Comparison of ENCODE assay signal across 30 mouse cellular contexts in genomic region chr2:54442734-54443500, GRCm38 (mm10). TPM values are rescaled to one million over a fixed set of nuclear protein-coding genes. Genes with fewer than 3 reads are reported as not detected.
DNase-seq lines count a peak whose midpoint lies in the region.
"Had no signal": no experiment of that assay in that cellular context is flagged by ENCODE, and none has a peak within 500 bp of the region (broad histone marks: within the 10 kb centered on the region; RNA-seq: fewer than 3 reads in every experiment).

No protein-coding gene starts in this region.

- H3K4me1 ChIP-seq in limb, embryonic 10.5 days: no peaks in the 10 kb centered on the region
- H3K4me1 ChIP-seq: embryonic facial prominence, embryonic 12.5 days; heart, embryonic 15.5 days; intestine, embryonic 15.5 days; limb, embryonic 12.5 days; liver, embryonic 12.5 days; midbrain, embryonic 10.5 days had no signal

- H3K4me3 ChIP-seq in limb, embryonic 10.5 days: no peak overlapping the region
- H3K4me3 ChIP-seq: embryonic facial prominence, embryonic 12.5 days; erythroblast, embryonic 14.5 days; forebrain, embryonic 12.5 days; heart, embryonic 15.5 days; hindbrain, embryonic 15.5 days; intestine, embryonic 15.5 days; layer of hippocampus, adult 2 months; limb, embryonic 12.5 days; liver, embryonic 12.5 days; midbrain, embryonic 10.5 days; myocyte; neural tube, embryonic 13.5 days had no signal

- H3K27ac ChIP-seq in limb, embryonic 10.5 days: no peak overlapping the region
- H3K27ac ChIP-seq: embryonic facial prominence, embryonic 12.5 days; forebrain, embryonic 12.5 days; heart, embryonic 15.5 days; hindbrain, embryonic 15.5 days; intestine, embryonic 15.5 days; layer of hippocampus, adult 2 months; limb, embryonic 12.5 days; liver, embryonic 12.5 days; midbrain, embryonic 10.5 days; neural tube, embryonic 13.5 days; stomach, postnatal 0 days had no signal

- no peaks in the 10 kb centered on the region for H3K9me3 ChIP-seq in limb, embryonic 10.5 days (replicated peaks)
- H3K9me3 ChIP-seq: embryonic facial prominence, embryonic 12.5 days; forebrain, embryonic 12.5 days; G1E; heart, embryonic 15.5 days; hindbrain, embryonic 15.5 days; intestine, embryonic 15.5 days; limb, embryonic 12.5 days; liver, embryonic 12.5 days; midbrain, embryonic 10.5 days; neural tube, embryonic 13.5 days had no signal

- WGBS in limb, embryonic 10.5 days: 91% methylated on average over 9 of the region's 9 CpGs

- H3K27me3 ChIP-seq in limb, embryonic 10.5 days (ENCODE audit: low read depth, poor library complexity, severe bottlenecking): peaks cover 15% of the 10 kb centered on the region
- H3K27me3 ChIP-seq: CH12.LX; hindbrain, embryonic 15.5 days had no signal

- peak; percentile 34 for DNase-seq in 3134 (ENCODE audit: extremely low read depth, insufficient read length, low spot score)
- peak; percentile 94 for DNase-seq in brain, adult 2 months (ENCODE audit: low read depth, low spot score)
- peak; percentile 72 for DNase-seq in cerebellum, adult 8-10 months
- DNase-seq in cerebellum, postnatal 36 days: peak; percentile 67 to 72
- no peak for DNase-seq in thymus, postnatal 4 days
- DNase-seq in spleen, postnatal 4 days (ENCODE audit: low spot score in 2 of 2): no peak
- no peak for DNase-seq in limb, embryonic 10.5 days (ENCODE audit: low spot score)
- DNase-seq: adrenal gland, postnatal 10 days; B cell, adult 2 months; heart, postnatal 4 days; kidney, postnatal 25 days; layer of hippocampus, postnatal 36 days; lung, adult 18-20 months; lung, postnatal 10 days; thymus, adult 2 months had no signal

- H3K36me3 ChIP-seq in limb, embryonic 10.5 days: no peaks in the 10 kb centered on the region
- H3K36me3 ChIP-seq: embryonic facial prominence, embryonic 12.5 days; forebrain, embryonic 12.5 days; G1E; heart, embryonic 15.5 days; hindbrain, embryonic 15.5 days; intestine, embryonic 15.5 days; limb, embryonic 12.5 days; liver, embryonic 12.5 days; midbrain, embryonic 10.5 days; neural tube, embryonic 13.5 days had no signal

RNA-seq across cellular contexts. Expression of gene Galnt13, which starts 6.8 kb away (rescaled TPM):
- 0.35 and 0.73 TPM in 2 replicates for polyA plus RNA-seq in limb, embryonic 10.5 days (2016; fragmentation: Nextera tagmentation; extraction: Ambion mirVana)
- polyA plus RNA-seq: erythroblast, embryonic 14.5 days; G1E; heart, embryonic 15.5 days; liver, embryonic 12.5 days; myocyte; thymus, adult 2 months had no signal

Comparison
In these comparisons a context has a peak if more than half of its experiments do, and no peak if none do; other contexts are left out.
1. DNase-seq: peak in 3134 (single experiment), brain, adult 2 months (single experiment), cerebellum, adult 8-10 months (single experiment) and cerebellum, postnatal 36 days (2 of 2); none in thymus, postnatal 4 days (single experiment), spleen, postnatal 4 days (0 of 2) and limb, embryonic 10.5 days (single experiment).